Mouse (Mus musculus) cortical plate, adult 2 months (tissue): ENCODE results near the gene Gm49369. TPM values are rescaled to one million over a fixed set of nuclear protein-coding genes. Genes with fewer than 3 reads are reported as not detected.
"Not testable (repeated sequence)": the region's sequence is repeated elsewhere in the genome, so short reads cannot be mapped to it uniquely, and the experiment has no call there.

ENCODE experiments used
- H3K27ac ChIP-seq: fragments of 200-500 bp; 2 replicates; pipeline ENCODE4 v1.5.1; 2012; ENCODE audit warnings: low read length, control low read depth, inconsistent platforms; ENCODE audit not compliant: insufficient read depth
- H3K4me1 ChIP-seq: fragments of 200-500 bp; 2 replicates; pipeline ENCODE4 v1.6.1; 2011; ENCODE audit warnings: low read length; ENCODE audit not compliant: control insufficient read depth, insufficient read depth
- H3K4me3 ChIP-seq: fragments of 200-500 bp; 2 replicates; pipeline ENCODE4 v1.5.1; 2011; ENCODE audit warnings: mild to moderate bottlenecking, low read length, control low read depth; ENCODE audit not compliant: insufficient read depth
- CTCF ChIP-seq: fragments of 200-500 bp; IDR thresholded peaks from 2 replicates; pipeline ENCODE4 v1.5.1; 2011; ENCODE audit warnings: mild to moderate bottlenecking, control low read depth, low read length; ENCODE audit not compliant: insufficient read depth; ENCODE audit errors: extremely low read depth
- POLR2A ChIP-seq: fragments of 200-500 bp; IDR thresholded peaks from 2 replicates; pipeline ENCODE4 v1.6.1; 2011; ENCODE audit warnings: mild to moderate bottlenecking, low read length, control low read depth; ENCODE audit not compliant: insufficient read depth; ENCODE audit errors: extremely low read depth
- polyA plus RNA-seq: library from polyadenylated mRNA; depleted of rRNA; stranded (reverse); fragments of >200 nt; gene quantifications from 2 replicates; pipeline ENCODE4 v1.2.3, GENCODE M21; 2012; rRNA removed

Gene Gm49369
- polyA plus RNA-seq, 1 experiment: 1.4 TPM

- no peak overlapping the region for H3K27ac ChIP-seq
- no peak overlapping the region for H3K4me3 ChIP-seq
- no peaks in the 10 kb centered on the region for H3K4me1 ChIP-seq
- TF ChIP-seq POLR2A (no peak), CTCF (no peak)
Observed at GRCm38 (mm10) chr7:142323396-142324117, 58.9 kb downstream of the Gm49369 start.

GRCm38 (mm10) chr7:142322641-142323040 is 59.8 kb downstream of the Gm49369 start:
- TF ChIP-seq POLR2A (no peak), CTCF (no peak)
- no peak overlapping the region for H3K27ac ChIP-seq
- no peak overlapping the region for H3K4me3 ChIP-seq
- H3K4me1 ChIP-seq: no peaks in the 10 kb centered on the region

GRCm38 (mm10) chr7:142321637-142322306 is 60.7 kb downstream of the Gm49369 start:
- not testable (repeated sequence) for H3K4me3 ChIP-seq, H3K27ac ChIP-seq, H3K4me1 ChIP-seq

Other genes starting within 250 kb of the Gm49369 start
- gene Gm39115, start 246.6 kb downstream of the Gm49369 start, polyA plus RNA-seq: not detected in 2 replicates
- not detected in 2 replicates for gene Gm45337, start 238.1 kb downstream of the Gm49369 start, polyA plus RNA-seq
- not detected in 2 replicates for gene Gm29735, start 225.6 kb downstream of the Gm49369 start, polyA plus RNA-seq
- not detected in 2 replicates for gene Gm4553, start 216.9 kb downstream of the Gm49369 start, polyA plus RNA-seq
- gene Krtap5-2, start 206.7 kb downstream of the Gm49369 start, polyA plus RNA-seq: not detected in 2 replicates
- not detected in 2 replicates for gene Gm10153, start 192.3 kb downstream of the Gm49369 start, polyA plus RNA-seq
- not detected in 2 replicates for gene Krtap5-3, start 181.3 kb downstream of the Gm49369 start, polyA plus RNA-seq
- gene Gm7579, start 170.8 kb downstream of the Gm49369 start, polyA plus RNA-seq: not detected in 2 replicates
- not detected in 2 replicates for gene Krtap5-5, start 152.7 kb downstream of the Gm49369 start, polyA plus RNA-seq
- not detected in 2 replicates for gene Gm40460, start 141.6 kb downstream of the Gm49369 start, polyA plus RNA-seq
- gene Gm2431, start 124.3 kb downstream of the Gm49369 start, polyA plus RNA-seq: not detected in 2 replicates
- gene Gm4559, start 108.3 kb downstream of the Gm49369 start, polyA plus RNA-seq: not detected in 2 replicates
- not detected in 2 replicates for gene Krtap5-1, start 85.5 kb downstream of the Gm49369 start, polyA plus RNA-seq
- gene Krtap5-4, start 79.1 kb downstream of the Gm49369 start, polyA plus RNA-seq: not detected in 2 replicates
- gene Ifitm10, start 8.9 kb downstream of the Gm49369 start, polyA plus RNA-seq: 43.0 and 45.7 TPM in 2 replicates
- gene Ctsd, start 5.4 kb upstream of the Gm49369 start, polyA plus RNA-seq: 421 and 455 TPM in 2 replicates
- not detected in 2 replicates for gene Syt8, start 52.2 kb upstream of the Gm49369 start, polyA plus RNA-seq
- 0.86 and 1.4 TPM in 2 replicates for gene Tnni2, start 59.1 kb upstream of the Gm49369 start, polyA plus RNA-seq
- 10.2 and 12.2 TPM in 2 replicates for gene Lsp1, start 78.1 kb upstream of the Gm49369 start, polyA plus RNA-seq
- 0.19 and 0.40 TPM in 2 replicates for gene Tnnt3, start 116.2 kb upstream of the Gm49369 start, polyA plus RNA-seq
- gene Mrpl23, start 150.0 kb upstream of the Gm49369 start, polyA plus RNA-seq: 69.3 and 74.0 TPM in 2 replicates